Mouse (Mus musculus): ENCODE measurements around the gene Nell1. TPM values are rescaled to one million over a fixed set of nuclear protein-coding genes. Genes with fewer than 3 reads are reported as not detected.
"Not testable (repeated sequence)": the region's sequence is repeated elsewhere in the genome, so short reads cannot be mapped to it uniquely, and the experiment has no call there.

Nell1 gene
- under 1 TPM; 0.10 to 0.60 TPM for total RNA-seq (2021)
- long read RNA-seq, experiment 1: 0 reads
- long read RNA-seq, experiment 2, full-length matches to known transcripts: 1 of 1 reads
- long read RNA-seq, experiment 2, partial matches to known transcripts: 0 of 1 reads
- long read RNA-seq, experiment 2, other reads (novel, unspliced or antisense): 0 of 1 reads

DNA sequence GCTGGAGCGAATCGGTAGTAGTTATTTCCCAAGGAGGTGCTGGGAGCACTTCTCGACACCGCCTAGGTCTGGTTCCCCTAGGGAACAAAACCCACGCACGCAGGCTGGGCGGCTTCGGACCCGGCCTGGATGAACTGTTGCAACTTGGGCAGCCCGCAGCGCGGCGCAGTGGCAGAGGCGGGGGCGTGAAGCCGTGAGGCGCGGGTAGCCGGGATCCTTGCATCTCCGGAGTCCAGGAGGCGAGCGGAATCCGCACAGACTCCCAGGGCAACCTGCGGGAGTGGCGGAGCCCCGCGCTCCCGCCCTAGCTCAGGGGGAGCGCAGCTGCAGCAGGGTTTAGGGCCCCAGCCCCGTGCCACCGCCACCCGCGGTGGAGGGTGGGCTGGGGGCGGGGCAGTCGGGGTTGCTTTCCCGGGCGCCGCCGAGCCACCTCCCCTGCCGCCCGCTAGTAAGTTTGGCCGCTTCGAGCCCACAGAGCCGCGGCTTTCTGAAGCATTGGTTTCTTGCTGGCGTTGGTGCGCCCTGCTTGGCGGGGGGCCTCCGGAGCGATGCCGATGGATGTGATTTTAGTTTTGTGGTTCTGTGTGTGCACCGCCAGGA is at the start of gene Nell1:
Gene Nell1 (plus strand): TSS at position 24 of the 600 bp plus-strand sequence.
- DNase-seq (ENCODE audit: low spot score in 2 of 2): no peak

GRCm38 (mm10) chr7:49928571-49928970 is 46.1 kb upstream of the Nell1 start:
- no peak for DNase-seq (ENCODE audit: low spot score in 2 of 2)

GRCm38 (mm10) chr7:49929999-49930398 is 44.7 kb upstream of the Nell1 start:
- DNase-seq (ENCODE audit: low spot score in 2 of 2): no peak

DNA sequence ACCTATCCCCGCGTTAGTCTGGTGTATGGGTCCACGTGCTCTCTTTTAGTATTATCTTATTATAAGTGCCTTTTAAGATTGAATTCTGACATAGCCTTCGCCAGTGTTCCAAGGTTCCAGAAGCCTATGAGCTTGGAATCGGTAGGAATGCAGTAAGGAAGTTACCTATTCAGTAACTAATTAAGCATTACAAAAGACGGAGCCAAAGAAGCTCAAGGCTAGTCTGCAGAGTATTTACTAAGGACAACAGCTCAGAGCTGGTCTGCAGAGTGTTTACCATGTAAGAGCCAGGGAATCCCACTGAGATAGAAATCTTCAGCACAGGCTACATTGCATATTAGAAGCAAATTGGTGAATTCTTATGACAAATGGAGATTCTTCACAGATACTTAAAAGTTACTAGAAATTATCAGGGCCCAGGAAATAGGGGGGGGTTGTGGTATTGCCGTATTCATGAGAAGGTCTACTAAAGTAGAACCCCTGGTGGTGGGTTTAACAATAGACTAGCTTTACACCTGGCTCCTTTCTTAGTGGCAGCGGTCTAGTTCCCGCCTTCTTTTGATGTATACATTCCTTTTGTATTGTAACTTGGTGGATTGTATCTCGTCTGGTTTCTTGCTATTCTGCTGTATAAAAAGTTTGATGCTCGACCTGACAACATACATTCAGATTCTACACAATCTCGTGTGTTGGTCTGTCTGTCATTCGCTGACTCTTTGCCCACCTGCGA is 41.1 kb upstream of the Nell1 start:
- not testable (repeated sequence) for DNase-seq (ENCODE audit: low spot score in 2 of 2)

GRCm38 (mm10) chr7:49936821-49937220 is 37.8 kb upstream of the Nell1 start:
- DNase-seq (ENCODE audit: low spot score in 2 of 2): no peak

DNA sequence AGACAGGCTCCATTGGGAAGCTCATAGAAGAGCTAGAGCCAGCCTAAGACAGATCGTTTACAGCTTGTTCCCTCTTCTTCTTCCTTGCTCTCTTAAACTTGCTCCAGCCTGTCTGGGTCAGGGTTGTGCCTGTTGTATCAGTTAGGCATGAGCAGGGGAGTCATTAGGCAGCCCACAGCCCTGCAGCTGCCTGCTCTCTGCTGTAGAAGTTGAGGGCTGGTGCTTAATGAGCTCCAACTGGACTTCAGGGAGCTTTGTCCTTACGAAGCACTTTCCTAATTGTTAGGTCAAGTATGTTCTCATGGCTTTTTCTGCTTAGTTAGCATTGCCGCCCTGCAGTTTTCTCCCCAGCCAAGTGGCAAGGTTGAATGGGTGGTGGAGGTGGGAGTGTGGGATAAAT is 32.6 kb upstream of the Nell1 start:
- DNase-seq (ENCODE audit: low spot score in 2 of 2): no peak

- DNase-seq (ENCODE audit: low spot score in 2 of 2): no peak
Observed at GRCm38 (mm10) chr7:49942490-49942889, 32.2 kb upstream of the Nell1 start.

DNA sequence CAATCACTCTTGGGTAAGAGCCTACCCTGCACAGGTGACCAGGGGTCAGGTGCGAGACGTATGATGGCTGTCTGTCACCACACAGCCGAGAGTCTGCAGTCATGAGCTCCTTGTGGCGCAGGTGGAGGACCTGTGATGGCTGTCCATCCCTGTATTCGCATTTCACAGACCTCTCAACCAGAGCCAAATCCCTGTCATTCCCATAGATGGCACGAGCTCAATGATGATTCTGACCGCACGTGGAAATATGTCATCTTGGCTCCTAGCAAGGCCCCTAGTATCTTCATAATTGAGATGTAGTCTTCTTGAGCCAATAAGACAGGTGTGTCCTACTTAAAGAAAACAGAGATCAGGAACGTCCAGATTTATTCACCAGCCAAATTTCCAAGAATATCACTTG is 28.0 kb upstream of the Nell1 start:
- no peak for DNase-seq (ENCODE audit: low spot score in 2 of 2)

GRCm38 (mm10) chr7:49953546-49954181 is 21.0 kb upstream of the Nell1 start:
- DNase-seq (ENCODE audit: low spot score in 2 of 2): no peak

- no peak for DNase-seq (ENCODE audit: low spot score in 2 of 2)
Observed at GRCm38 (mm10) chr7:49954834-49955233, 19.8 kb upstream of the Nell1 start.

- DNase-seq (ENCODE audit: low spot score in 2 of 2): no peak
Observed at GRCm38 (mm10) chr7:49957142-49957541, 17.5 kb upstream of the Nell1 start.

DNA sequence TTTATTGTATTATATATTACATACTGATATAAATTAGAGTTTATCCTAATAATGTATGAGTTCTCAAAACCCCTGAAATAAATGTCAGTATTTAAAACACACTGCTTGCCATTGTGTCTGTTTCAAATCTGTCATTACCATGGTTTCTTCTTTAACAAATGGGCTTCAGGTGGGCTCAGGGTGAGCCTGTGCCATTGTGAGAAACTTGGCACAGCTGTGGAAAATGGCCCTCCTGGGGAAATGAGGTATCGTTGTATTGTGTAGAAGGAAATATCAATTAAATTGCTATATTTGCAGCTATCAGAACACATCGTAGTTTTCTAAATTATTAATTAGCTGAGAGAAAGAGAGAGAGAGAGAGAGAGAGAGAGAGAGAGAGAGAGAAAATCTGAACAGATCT is 10.9 kb upstream of the Nell1 start:
- no peak for DNase-seq (ENCODE audit: low spot score in 2 of 2)

GRCm38 (mm10) chr7:49969516-49969915 is 5.1 kb upstream of the Nell1 start:
- no peak for DNase-seq (ENCODE audit: low spot score in 2 of 2)

DNA sequence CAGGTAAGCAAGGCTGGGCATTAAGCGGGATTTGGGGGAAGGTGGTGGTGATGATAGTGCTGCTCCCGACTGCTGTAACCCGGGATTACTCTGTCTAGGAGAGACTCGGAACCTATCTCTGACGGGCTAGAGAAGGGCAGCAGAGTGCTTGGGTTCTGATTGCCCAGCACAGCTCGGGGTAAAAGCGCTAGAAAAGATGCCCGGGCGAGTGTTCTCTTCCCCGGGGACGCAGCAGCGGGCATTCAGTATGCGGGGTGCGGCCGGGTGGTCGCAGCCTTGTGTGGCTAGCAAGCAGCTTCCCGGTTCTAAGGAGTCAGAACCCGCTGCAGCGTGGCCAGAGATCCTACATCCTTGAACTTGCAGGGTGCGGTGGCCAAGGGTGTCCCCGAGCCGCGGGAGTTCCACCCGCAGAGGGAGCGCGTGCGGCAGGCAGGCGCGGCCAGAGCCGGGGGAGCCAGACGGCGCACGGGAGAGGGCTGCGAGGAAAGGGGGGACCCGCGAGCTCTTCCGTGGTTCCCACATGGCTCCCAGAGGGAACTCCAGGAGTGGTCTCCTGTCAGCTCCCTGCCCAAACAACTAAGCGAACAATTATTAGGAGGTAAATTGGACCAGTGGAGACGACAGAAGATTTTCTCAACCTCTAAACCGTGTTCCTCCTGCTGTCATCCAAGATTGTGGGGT is 917 bp downstream of the Nell1 start:
- no peak for DNase-seq (ENCODE audit: low spot score in 2 of 2)

- no peak for DNase-seq (ENCODE audit: low spot score in 2 of 2)
Observed at GRCm38 (mm10) chr7:49981511-49982227, 7.0 kb downstream of the Nell1 start.

DNA sequence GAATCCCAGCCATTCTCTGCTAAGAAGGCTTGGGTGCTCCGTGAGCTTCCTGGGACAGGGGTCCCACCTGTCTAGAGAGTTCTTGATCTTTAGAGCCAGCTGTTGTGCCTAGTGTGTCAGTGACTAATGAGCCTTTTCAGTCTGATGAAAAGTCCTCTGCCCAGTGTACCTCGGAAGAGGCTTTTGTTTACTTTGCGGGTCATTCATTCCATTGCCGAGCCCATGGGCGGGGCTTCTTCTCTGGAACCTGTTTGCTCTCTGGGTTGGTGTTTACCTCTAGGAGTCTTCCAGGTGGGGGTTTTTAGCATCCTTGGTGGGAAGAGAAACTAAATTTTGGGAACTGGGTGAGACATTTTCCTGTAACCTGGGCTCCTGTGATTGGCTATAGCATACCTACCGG is 10.0 kb downstream of the Nell1 start:
- no peak for DNase-seq (ENCODE audit: low spot score in 2 of 2)

DNA sequence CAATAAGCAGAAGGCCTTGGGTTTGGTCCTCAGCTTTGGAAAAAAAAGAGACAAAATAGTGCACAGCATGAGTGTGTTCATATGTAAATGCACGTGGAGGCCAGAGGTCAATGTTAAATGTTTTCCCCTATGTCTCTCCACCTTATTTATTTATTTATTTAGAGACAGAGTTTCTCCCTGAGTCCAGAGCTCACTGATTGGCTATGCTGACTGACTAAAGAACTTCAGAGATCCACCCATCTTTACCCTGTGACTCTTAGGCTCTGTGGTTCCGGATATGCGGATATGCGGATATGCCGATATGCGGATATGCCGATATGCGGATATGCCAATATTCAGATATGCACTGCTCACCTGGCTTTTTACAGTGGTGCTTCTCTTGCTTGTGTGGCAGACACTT is 11.3 kb downstream of the Nell1 start:
- DNase-seq (ENCODE audit: low spot score in 2 of 2): no peak

- DNase-seq (ENCODE audit: low spot score in 2 of 2): no peak
Observed at GRCm38 (mm10) chr7:49999321-49999720, 24.7 kb downstream of the Nell1 start.

DNA sequence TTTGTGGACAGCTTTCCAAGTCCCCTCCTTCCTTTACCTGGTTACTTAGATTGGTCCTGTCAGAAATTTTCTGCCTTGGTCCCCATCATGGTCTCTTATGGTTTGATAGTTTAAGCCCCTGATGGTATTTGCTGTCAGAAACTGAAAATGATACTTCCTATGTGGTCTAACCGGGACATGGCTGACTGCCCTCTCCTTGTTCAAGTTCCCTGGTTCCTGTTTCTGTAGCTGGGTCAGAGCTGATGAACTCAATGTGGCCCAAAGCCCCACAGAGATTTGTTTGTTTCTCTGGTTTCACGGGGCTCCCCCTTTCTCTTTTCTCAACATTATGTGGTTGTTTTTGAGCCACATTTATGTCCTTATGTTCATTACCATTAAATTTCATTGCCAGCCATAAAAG is 30.6 kb downstream of the Nell1 start:
- no peak for DNase-seq (ENCODE audit: low spot score in 2 of 2)

GRCm38 (mm10) chr7:50035187-50036153 is 60.8 kb downstream of the Nell1 start:
- DNase-seq (ENCODE audit: low spot score in 2 of 2): no peak
